Mouse (Mus musculus) ES-E14 (cell line): ENCODE data around the gene Arhgap9. TPM values are rescaled to one million over a fixed set of nuclear protein-coding genes. Genes with fewer than 3 reads are reported as not detected.

ENCODE experiments used
- DNase-seq: peaks from one replicate; pipeline ENCODE4 v3.0.0-alpha.2; 2013; ENCODE audit warnings: low read depth, low spot score
- H3K27ac ChIP-seq: 2 replicates; pipeline ENCODE4 v1.5.1; 2012; ENCODE audit warnings: low read depth, mild to moderate bottlenecking, low read length, moderate library complexity, mixed read lengths; ENCODE audit not compliant: poor library complexity, insufficient read depth, severe bottlenecking
- H3K36me3 ChIP-seq: 2 replicates; pipeline ENCODE4 v1.6.1; 2012; ENCODE audit warnings: mild to moderate bottlenecking, low read length, moderate library complexity, mixed read lengths; ENCODE audit not compliant: control insufficient read depth, poor library complexity, insufficient read depth, severe bottlenecking
- H3K4me1 ChIP-seq, 2 experiments: fragments of 150-350 bp in 1 of 2; sonication (generic) in 1 of 2; 2 replicates each; pipeline ENCODE4 v1.6.1; 2012; ENCODE audit warnings: low read length in 2 of 2, mild to moderate bottlenecking in 1 of 2, mixed read lengths in 1 of 2; ENCODE audit not compliant: control insufficient read depth in 2 of 2, insufficient read depth in 2 of 2, poor library complexity in 1 of 2
- H3K4me3 ChIP-seq, 2 experiments: fragments of 150-350 bp in 1 of 2; sonication (generic) in 1 of 2; 2 replicates each; pipeline ENCODE4 v1.5.1; 2012; ENCODE audit warnings: low read length in 2 of 2, low read depth in 1 of 2, mild to moderate bottlenecking in 1 of 2, mixed read lengths in 1 of 2; ENCODE audit not compliant: insufficient read depth in 1 of 2, poor library complexity in 1 of 2, severe bottlenecking in 1 of 2
- H3K9ac ChIP-seq: 2 replicates; pipeline ENCODE4 v1.6.1; 2012; ENCODE audit warnings: low read depth, mild to moderate bottlenecking, low read length, mixed read lengths; ENCODE audit not compliant: poor library complexity, insufficient read depth, severe bottlenecking
- H3K9me3 ChIP-seq: fragments of 150-350 bp; sonication (generic); 2 replicates; pipeline ENCODE4 v1.6.1; 2012; ENCODE audit warnings: low read depth, mild to moderate bottlenecking, low read length; ENCODE audit not compliant: control insufficient read depth, insufficient read depth
- CHD2 ChIP-seq: IDR thresholded peaks from 2 replicates; pipeline ENCODE4 v1.6.1; 2014; ENCODE audit warnings: mild to moderate bottlenecking, low read depth, low read length, inconsistent platforms
- HCFC1 ChIP-seq: IDR thresholded peaks from 2 replicates; pipeline ENCODE4 v1.6.1; 2012; ENCODE audit warnings: low read length, inconsistent platforms, borderline replicate concordance; ENCODE audit not compliant: insufficient read depth
- MAFK ChIP-seq: IDR thresholded peaks from 2 replicates; pipeline ENCODE4 v1.6.1; 2014; ENCODE audit warnings: mild to moderate bottlenecking, low read depth, low read length, inconsistent platforms; ENCODE audit not compliant: insufficient read depth
- ZC3H11A ChIP-seq: IDR thresholded peaks from 2 replicates; pipeline ENCODE4 v1.6.1; 2012; ENCODE audit warnings: low read depth, mild to moderate bottlenecking, inconsistent platforms, low read length, borderline replicate concordance
- ZNF384 ChIP-seq: IDR thresholded peaks from 2 replicates; pipeline ENCODE4 v1.6.1; 2012; ENCODE audit warnings: low read depth, low read length, inconsistent platforms
- in situ Hi-C, 2 experiments: fragments of 600-800 bp; cut with MboI; formaldehyde crosslinking; loops; one replicate each; pipeline ENCODE4 v1.15.1; 2025; ENCODE audit warnings: low sequenced_read_pairs in 2 of 2, inconsistent platforms in 1 of 2; ENCODE audit not compliant: unreplicated experiment in 2 of 2
- total RNA-seq: library from RNA; depleted of rRNA; stranded (reverse); fragments of 300-350 nt; gene quantifications from 2 replicates; pipeline ENCODE4 v1.2.3, GENCODE M21; 2012

Gene Arhgap9
- total RNA-seq, 1 experiment: 2.6 TPM

DNA sequence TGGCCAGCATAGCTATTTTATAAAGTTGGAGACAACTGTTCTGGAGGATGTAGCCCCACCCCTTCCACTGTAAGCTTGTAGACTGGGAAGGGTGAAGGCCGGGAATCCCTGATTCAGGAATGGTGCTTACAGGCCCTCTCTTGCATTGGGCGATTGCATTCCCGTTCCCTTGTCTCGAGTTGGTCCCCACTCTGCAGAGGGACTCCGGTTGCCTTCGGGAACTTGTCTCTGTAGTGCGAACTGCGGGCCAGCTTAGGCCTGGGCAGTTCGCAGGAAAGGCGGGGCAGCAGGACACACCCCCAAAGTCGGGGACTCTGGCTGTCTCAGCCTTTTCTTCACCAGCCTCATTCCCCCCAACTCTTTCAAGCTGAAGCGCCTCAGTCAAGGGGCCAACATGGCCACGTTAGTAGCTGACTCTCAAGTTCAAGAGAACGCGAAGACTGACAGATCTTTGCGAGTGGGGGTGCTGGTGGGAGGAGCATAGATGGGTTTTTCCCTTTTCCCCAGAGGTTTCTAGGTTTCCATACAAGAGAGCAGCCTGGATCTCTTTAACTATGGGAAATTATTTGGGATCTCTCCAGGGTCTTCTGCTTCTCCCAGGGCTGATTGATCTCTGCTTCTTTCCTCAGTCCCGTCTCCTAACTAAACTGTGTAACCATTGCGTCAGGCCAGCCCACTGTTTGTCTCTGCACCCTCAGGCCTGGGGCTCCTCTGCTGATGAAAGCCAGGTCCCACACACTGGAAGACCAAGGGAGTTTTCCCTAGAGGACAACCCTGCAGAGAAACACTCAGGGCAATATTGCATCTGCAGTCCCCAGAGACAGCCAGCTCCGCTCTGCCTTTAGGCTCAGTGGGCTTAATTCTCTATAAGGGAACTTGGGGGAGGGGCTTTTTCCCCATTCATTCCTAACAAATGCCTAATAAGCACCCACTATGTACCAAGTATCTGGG, 30.6 kb upstream of the Arhgap9 start:
- H3K9me3 ChIP-seq: no peaks in the 10 kb centered on the region
- peaks cover 34% of the 10 kb centered on the region for H3K36me3 ChIP-seq
- peaks cover 6 to 24% of the 10 kb centered on the region in 2 experiments for H3K4me1 ChIP-seq
- H3K4me3 ChIP-seq: peak overlapping the region; percentile 71 to 78
- TF ChIP-seq CHD2 (no peak), HCFC1 (no peak), ZC3H11A (no peak), MAFK (no peak)
- in situ Hi-C loops: no loop called here
- H3K27ac ChIP-seq: peak overlapping the region; percentile 77
- DNase-seq: no peak
- H3K9ac ChIP-seq: peak overlapping the region; percentile 79

DNA sequence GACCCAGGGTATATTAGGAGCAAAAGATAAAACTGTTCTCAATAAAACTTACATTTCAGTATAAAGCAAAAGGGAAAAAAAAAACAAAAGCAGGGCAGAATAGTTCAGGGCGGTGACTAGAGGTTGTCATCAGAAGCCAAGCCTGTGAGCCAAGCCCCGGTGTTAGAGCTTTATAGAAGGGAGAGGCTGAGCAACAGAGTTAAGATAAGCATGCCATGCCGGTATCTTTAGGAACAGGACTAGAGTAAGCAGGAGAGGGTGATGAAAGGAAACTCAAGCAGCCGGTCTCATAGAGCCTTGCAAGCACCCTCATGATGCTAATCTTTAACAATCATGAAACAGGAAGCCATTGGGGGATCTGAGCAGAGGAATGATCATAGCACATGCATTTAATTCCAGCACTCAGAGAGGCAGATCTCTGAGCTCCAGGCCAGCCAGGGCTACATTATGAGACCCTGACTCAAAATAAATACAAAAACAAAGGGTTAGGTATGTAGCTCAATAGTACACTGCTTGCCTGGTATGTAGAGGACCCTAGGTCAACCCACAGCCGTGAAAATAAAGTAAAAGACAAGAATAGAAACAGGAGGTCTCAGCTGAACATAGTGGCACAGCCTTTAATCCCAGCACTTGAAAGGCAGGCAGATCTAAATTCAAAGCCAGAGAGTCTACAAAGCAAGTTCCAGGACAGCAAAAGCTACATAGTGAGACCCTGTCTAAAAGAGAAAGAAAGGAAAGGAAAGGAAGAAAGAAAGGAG, 29.7 kb upstream of the Arhgap9 start:
- H3K4me3 ChIP-seq: peak overlapping the region in 1 of 2 experiments; percentile 71; a peak in 2 of 4 replicates
- no peak for DNase-seq
- H3K4me1 ChIP-seq: peaks cover 4 to 15% of the 10 kb centered on the region in 2 experiments
- H3K9ac ChIP-seq: no peak overlapping the region
- no peaks in the 10 kb centered on the region for H3K9me3 ChIP-seq
- in situ Hi-C loops: no loop called here
- H3K36me3 ChIP-seq: peaks cover 30% of the 10 kb centered on the region
- no peak overlapping the region for H3K27ac ChIP-seq
- TF ChIP-seq ZC3H11A: no peak
- no peak for TF ChIP-seq ZNF384
- no peak for TF ChIP-seq MAFK

DNA sequence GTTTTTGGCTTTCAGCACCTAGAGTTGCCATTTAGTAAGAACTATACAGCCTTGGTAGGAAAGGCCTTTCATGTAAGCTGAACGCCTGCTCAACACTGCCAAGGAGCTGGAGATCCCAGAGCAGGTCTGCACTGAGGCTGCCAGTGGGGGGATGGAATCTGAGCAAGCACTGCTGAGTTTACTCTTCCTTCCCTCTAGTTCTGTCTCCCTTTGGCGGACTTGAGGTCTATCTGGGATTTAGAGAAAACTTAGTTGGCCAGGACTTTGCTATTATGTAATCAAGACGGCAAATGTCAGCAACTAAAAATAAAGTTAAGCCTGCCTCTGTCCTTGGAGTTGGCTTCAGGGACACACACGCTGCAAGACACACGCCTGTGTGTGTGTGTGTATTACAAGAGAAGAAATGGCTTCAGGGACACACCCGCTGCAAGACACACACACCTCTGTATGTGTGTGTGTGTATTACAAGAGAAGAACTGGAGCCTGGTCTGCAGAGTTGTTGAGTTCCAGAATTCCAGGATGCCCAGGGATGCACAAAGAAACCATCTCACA, 28.7 kb upstream of the Arhgap9 start:
- DNase-seq: no peak
- H3K4me3 ChIP-seq: no peak overlapping the region
- peaks cover 34% of the 10 kb centered on the region for H3K36me3 ChIP-seq
- no peak for TF ChIP-seq ZC3H11A
- TF ChIP-seq CHD2: no peak
- no peak for TF ChIP-seq HCFC1
- TF ChIP-seq ZNF384: no peak
- no peak for TF ChIP-seq MAFK
- no peaks in the 10 kb centered on the region for H3K9me3 ChIP-seq
- in situ Hi-C loops: no loop called here
- H3K4me1 ChIP-seq: peaks cover 2 to 8% of the 10 kb centered on the region in 2 experiments; a peak in 3 of 4 replicates
- H3K27ac ChIP-seq: no peak overlapping the region
- H3K9ac ChIP-seq: no peak overlapping the region

DNA sequence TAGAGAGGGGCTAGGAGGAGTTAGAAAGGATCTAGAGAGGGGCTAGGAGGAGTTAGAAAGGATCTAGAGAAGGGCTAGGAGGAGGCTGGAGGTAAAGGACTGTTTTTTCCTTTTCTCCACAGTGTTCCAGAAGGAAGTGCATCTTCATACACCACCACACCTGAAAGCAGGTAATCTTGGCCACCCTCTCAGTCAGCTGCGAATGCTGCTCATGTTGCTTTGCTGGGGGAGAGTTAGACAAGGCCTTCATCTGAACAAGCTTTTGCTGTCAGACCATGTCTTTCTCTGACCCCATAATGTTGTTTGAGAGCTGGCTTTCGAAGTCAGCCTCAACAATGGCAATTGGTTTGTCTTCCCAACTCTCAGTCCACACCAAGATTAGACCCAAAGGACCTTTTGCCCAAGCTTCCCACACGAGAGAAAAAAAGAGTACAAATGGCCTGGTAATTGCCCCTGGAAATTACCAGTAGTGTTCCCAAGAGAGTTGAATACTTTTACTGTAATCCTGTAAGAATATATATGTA, 28.1 kb upstream of the Arhgap9 start:
- peaks cover 35% of the 10 kb centered on the region for H3K36me3 ChIP-seq

More for the DNA sequence above, 28.1 kb upstream of the Arhgap9 start:
- in situ Hi-C loops: no loop called here
- Histone ChIP-seq H3K4me1 (peaks cover 2 to 8% of the 10 kb centered on the region in 2 experiments; a peak in 3 of 4 replicates), H3K27ac (no peak overlapping the region), H3K9me3 (no peaks in the 10 kb centered on the region), H3K4me3 (no peak overlapping the region), H3K9ac (no peak overlapping the region)
- TF ChIP-seq HCFC1: no peak
- no peak for TF ChIP-seq ZC3H11A
- no peak for TF ChIP-seq ZNF384
- no peak for TF ChIP-seq MAFK
- no peak for TF ChIP-seq CHD2
- no peak for DNase-seq
